Mouse (Mus musculus): ENCODE measurements around the gene Neurog1. TPM values are rescaled to one million over a fixed set of nuclear protein-coding genes. Genes with fewer than 3 reads are reported as not detected.

The Neurog1 gene
- polyA plus RNA-seq, 1 experiment from 2014 or later = 33.7 TPM

- WGBS = 16% methylated on average over 3 of the region's 3 CpGs
- peak overlapping the region; percentile 56; the same call in 1 of the 2 replicates for H3K4me3 ChIP-seq
- no peaks in the 10 kb centered on the region for H3K36me3 ChIP-seq
- DNase-seq (ENCODE audit: low spot score) = no peak
- H3K27me3 ChIP-seq (ENCODE audit: low read depth, poor library complexity, severe bottlenecking) = peaks cover 100% of the 10 kb centered on the region
- no peak overlapping the region for H3K27ac ChIP-seq (replicated peaks)
- peaks cover 99% of the 10 kb centered on the region for H3K4me1 ChIP-seq
- no peaks in the 10 kb centered on the region for H3K9me3 ChIP-seq (replicated peaks)
These were observed 1.4 kb upstream of the Neurog1 start for GRCm38 (mm10) chr13:56253379-56253778.

DNA sequence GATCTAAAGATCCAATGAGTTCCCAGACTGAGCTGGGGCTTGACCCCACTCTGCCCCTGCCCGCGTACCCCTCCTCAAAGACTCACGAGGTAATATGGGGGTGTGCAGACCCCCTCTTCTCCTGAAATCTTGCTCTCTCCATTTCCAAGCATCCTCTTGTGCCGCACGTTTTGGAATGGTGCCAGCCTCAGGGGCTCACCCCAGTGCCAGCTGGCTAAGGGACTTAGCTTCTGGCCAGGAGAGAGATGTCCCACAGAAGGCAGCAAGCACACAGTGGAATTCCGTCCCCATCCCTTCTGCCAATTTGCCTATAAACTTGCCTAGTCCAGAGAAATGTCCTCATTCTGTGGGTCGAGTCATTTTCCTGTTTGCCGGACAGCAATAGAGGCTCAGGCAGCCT lies 820 bp upstream of the Neurog1 start:
- Histone ChIP-seq H3K36me3 (no peaks in the 10 kb centered on the region), H3K4me1 (peaks cover 99% of the 10 kb centered on the region), H3K9me3 (replicated peaks) (no peaks in the 10 kb centered on the region), H3K27me3 (ENCODE audit: low read depth, poor library complexity, severe bottlenecking) (peaks cover 100% of the 10 kb centered on the region), H3K27ac (replicated peaks) (peak overlapping the region; percentile 88), H3K4me3 (peak overlapping the region; percentile 56)
- WGBS = 11% methylated on average over 8 of the region's 8 CpGs
- peak; percentile 31 for DNase-seq (ENCODE audit: low spot score)

GRCm38 (mm10) chr13:56251176-56251923 lies 613 bp downstream of the Neurog1 start:
- peaks cover 86% of the 10 kb centered on the region for H3K4me1 ChIP-seq
- no peaks in the 10 kb centered on the region for H3K36me3 ChIP-seq
- under 1% methylated on average over 59 of the region's 59 CpGs for whole genome bisulfite sequencing
- H3K9me3 ChIP-seq (replicated peaks) = no peaks in the 10 kb centered on the region
- H3K27me3 ChIP-seq (ENCODE audit: low read depth, poor library complexity, severe bottlenecking) = peaks cover 100% of the 10 kb centered on the region
- peak overlapping the region; percentile 56 for H3K4me3 ChIP-seq
- DNase-seq (ENCODE audit: low spot score) = peak; percentile 66
- peak overlapping the region; percentile 88 for H3K27ac ChIP-seq (replicated peaks)

GRCm38 (mm10) chr13:56250551-56251161 lies 1.3 kb downstream of the Neurog1 start:
- Histone ChIP-seq H3K27me3 (ENCODE audit: low read depth, poor library complexity, severe bottlenecking) (peaks cover 100% of the 10 kb centered on the region), H3K9me3 (replicated peaks) (no peaks in the 10 kb centered on the region), H3K4me3 (peak overlapping the region; percentile 56), H3K36me3 (no peaks in the 10 kb centered on the region), H3K4me1 (peaks cover 79% of the 10 kb centered on the region), H3K27ac (replicated peaks) (peak overlapping the region; percentile 88)
- under 1% methylated on average over 14 of the region's 14 CpGs for WGBS
- DNase-seq (ENCODE audit: low spot score) = peak; percentile 62

DNA sequence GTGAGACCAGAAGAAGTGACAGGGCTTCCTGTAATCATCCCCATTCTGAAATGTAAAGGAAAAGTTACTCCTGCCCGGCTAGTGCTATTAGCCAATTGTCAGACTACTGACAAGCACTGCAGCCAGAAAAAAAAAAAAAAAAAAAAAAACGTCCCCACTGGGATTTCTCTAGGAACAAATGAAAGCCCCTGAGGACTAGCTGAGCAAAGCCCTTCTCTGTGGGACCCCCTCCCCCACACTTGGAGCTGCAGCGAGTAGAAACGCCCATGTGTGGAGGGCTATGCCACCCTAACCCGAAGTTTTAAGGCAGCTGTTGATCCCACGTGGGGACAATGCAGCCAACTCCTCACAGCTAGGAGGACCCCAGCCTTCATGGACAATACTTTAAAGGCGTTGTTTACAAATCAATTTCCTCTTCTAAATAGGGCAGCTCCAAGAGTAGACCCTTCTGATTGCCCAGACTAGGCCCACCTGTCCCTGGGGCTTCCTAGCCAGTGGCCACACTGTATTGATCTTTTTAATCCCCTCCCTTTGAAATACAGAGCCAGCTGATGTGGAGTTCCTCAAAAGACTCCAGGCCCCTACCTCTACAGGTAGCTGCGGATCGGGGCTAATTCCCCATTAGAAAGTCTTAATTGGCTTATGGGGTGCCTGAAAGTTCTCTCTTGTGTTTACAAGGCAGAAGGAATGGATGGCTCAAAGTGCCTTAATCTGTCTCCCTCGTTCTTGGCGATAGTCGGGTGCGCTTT lies 2.2 kb downstream of the Neurog1 start:
- Histone ChIP-seq H3K27ac (replicated peaks) (peak overlapping the region; percentile 28; the same call in 1 of the 2 replicates), H3K27me3 (ENCODE audit: low read depth, poor library complexity, severe bottlenecking) (peaks cover 98% of the 10 kb centered on the region), H3K36me3 (no peaks in the 10 kb centered on the region), H3K4me1 (peaks cover 70% of the 10 kb centered on the region), H3K4me3 (peak overlapping the region; percentile 56), H3K9me3 (replicated peaks) (no peaks in the 10 kb centered on the region)
- WGBS = under 1% methylated on average over 13 of the region's 13 CpGs
- peak; percentile 42 for DNase-seq (ENCODE audit: low spot score)

GRCm38 (mm10) chr13:56243104-56243503 lies 8.9 kb downstream of the Neurog1 start:
- WGBS = 88% methylated on average over 5 of the region's 5 CpGs
- no peak for DNase-seq (ENCODE audit: low spot score)
- peaks cover 96% of the 10 kb centered on the region for H3K27me3 ChIP-seq (ENCODE audit: low read depth, poor library complexity, severe bottlenecking)
- peaks cover 13% of the 10 kb centered on the region for H3K9me3 ChIP-seq (replicated peaks)
- no peak overlapping the region for H3K27ac ChIP-seq (replicated peaks)
- no peak overlapping the region for H3K4me3 ChIP-seq
- H3K4me1 ChIP-seq = peaks cover 21% of the 10 kb centered on the region
- H3K36me3 ChIP-seq = no peaks in the 10 kb centered on the region

GRCm38 (mm10) chr13:56240012-56240770 lies 11.8 kb downstream of the Neurog1 start:
- H3K4me3 ChIP-seq = no peak overlapping the region
- H3K27ac ChIP-seq (replicated peaks) = no peak overlapping the region
- no peaks in the 10 kb centered on the region for H3K36me3 ChIP-seq
- DNase-seq (ENCODE audit: low spot score) = no peak
- WGBS = 51% methylated on average over 16 of the region's 16 CpGs
- peaks cover 13% of the 10 kb centered on the region for H3K9me3 ChIP-seq (replicated peaks)
- H3K4me1 ChIP-seq = peaks cover 31% of the 10 kb centered on the region
- H3K27me3 ChIP-seq (ENCODE audit: low read depth, poor library complexity, severe bottlenecking) = peaks cover 96% of the 10 kb centered on the region

- WGBS = 74% methylated on average over 10 of the region's 10 CpGs
- H3K27ac ChIP-seq (replicated peaks) = no peak overlapping the region
These were observed 14.1 kb downstream of the Neurog1 start for GRCm38 (mm10) chr13:56237905-56238304.

GRCm38 (mm10) chr13:56236194-56236593 lies 15.8 kb downstream of the Neurog1 start:
- no peak overlapping the region for H3K4me3 ChIP-seq
- peaks cover 94% of the 10 kb centered on the region for H3K27me3 ChIP-seq (ENCODE audit: low read depth, poor library complexity, severe bottlenecking)
- 7% methylated on average over 7 of the region's 7 CpGs for WGBS
- H3K36me3 ChIP-seq = no peaks in the 10 kb centered on the region
- no peaks in the 10 kb centered on the region for H3K9me3 ChIP-seq (replicated peaks)
- no peak overlapping the region for H3K27ac ChIP-seq (replicated peaks)
- H3K4me1 ChIP-seq = peaks cover 31% of the 10 kb centered on the region
- no peak for DNase-seq (ENCODE audit: low spot score)

More at GRCm38 (mm10) chr13:56237905-56238304, 14.1 kb downstream of the Neurog1 start:
- Histone ChIP-seq H3K4me1 (peaks cover 31% of the 10 kb centered on the region), H3K4me3 (no peak overlapping the region), H3K36me3 (no peaks in the 10 kb centered on the region), H3K9me3 (replicated peaks) (peaks cover 5% of the 10 kb centered on the region), H3K27me3 (ENCODE audit: low read depth, poor library complexity, severe bottlenecking) (peaks cover 94% of the 10 kb centered on the region)
- DNase-seq (ENCODE audit: low spot score) = no peak

DNA sequence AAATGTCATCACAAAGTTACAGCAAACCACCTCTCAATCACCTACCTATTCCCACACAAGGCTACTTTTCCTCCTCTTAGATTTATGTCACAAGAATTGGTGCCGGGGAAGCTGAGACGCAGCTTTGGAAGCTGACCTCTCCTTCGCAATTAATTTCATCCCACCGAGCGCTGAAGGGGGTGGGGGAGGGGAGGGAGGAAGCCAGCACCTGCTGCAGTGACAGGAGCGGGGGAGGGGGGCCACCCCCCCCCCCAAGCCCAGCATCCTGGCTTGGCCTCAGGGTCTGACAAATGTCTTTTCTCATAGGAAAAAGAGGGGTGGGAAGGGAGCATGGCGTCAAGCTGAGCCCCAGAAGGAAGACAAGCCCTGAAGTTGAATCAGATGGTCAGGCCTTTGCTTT lies 23.2 kb downstream of the Neurog1 start:
- WGBS = 10% methylated on average over 7 of the region's 7 CpGs
- Histone ChIP-seq H3K9me3 (replicated peaks) (no peaks in the 10 kb centered on the region), H3K27me3 (ENCODE audit: low read depth, poor library complexity, severe bottlenecking) (peaks cover 96% of the 10 kb centered on the region), H3K27ac (replicated peaks) (peak overlapping the region; percentile 23), H3K4me3 (no peak overlapping the region), H3K36me3 (no peaks in the 10 kb centered on the region), H3K4me1 (peaks cover 56% of the 10 kb centered on the region)
- no peak for DNase-seq (ENCODE audit: low spot score)

- H3K36me3 ChIP-seq = no peaks in the 10 kb centered on the region
- no peak for DNase-seq (ENCODE audit: low spot score)
- peak overlapping the region; percentile 65 for H3K27ac ChIP-seq (replicated peaks)
- peaks cover 80% of the 10 kb centered on the region for H3K4me1 ChIP-seq
- H3K4me3 ChIP-seq = no peak overlapping the region; the same call in 1 of the 2 replicates
- H3K27me3 ChIP-seq (ENCODE audit: low read depth, poor library complexity, severe bottlenecking) = peaks cover 96% of the 10 kb centered on the region
- WGBS = 13% methylated on average over 10 of the region's 10 CpGs
- H3K9me3 ChIP-seq (replicated peaks) = no peaks in the 10 kb centered on the region
These were observed 25.6 kb downstream of the Neurog1 start for GRCm38 (mm10) chr13:56226175-56226954.

All from midbrain, embryonic 10.5 days (tissue).